Mouse (Mus musculus) intestine, embryonic 16.5 days (tissue): ENCODE results near the gene Orai2. TPM values are rescaled to one million over a fixed set of nuclear protein-coding genes. Genes with fewer than 3 reads are reported as not detected.

ENCODE experiments used
- ATAC-seq: fragments of 200-750 bp; cut with Nextera tagmentation; 2 replicates; pipeline ENCODE4 v1.8.0; 2017; ENCODE audit warnings: moderate TSS enrichment, moderate library complexity
- H3K27ac ChIP-seq: fragments of 300-500 bp; sonication (generic); 2 replicates; pipeline ENCODE4 v1.5.1; 2014; ENCODE audit warnings: mild to moderate bottlenecking, low read length
- H3K27me3 ChIP-seq: fragments of 300-500 bp; sonication (generic); replicated peaks from 2 replicates; pipeline ENCODE4 v1.6.1; 2014; ENCODE audit warnings: low read length, control low read depth, mixed read lengths; ENCODE audit not compliant: control insufficient read depth, insufficient read depth
- H3K36me3 ChIP-seq: fragments of 300-500 bp; sonication (generic); 2 replicates; pipeline ENCODE4 v1.6.1; 2014; ENCODE audit warnings: low read length, control low read depth; ENCODE audit not compliant: control insufficient read depth, insufficient read depth
- H3K4me1 ChIP-seq: fragments of 300-500 bp; sonication (generic); 2 replicates; pipeline ENCODE4 v1.6.1; 2014; ENCODE audit warnings: low read length, control low read depth, mixed read lengths; ENCODE audit not compliant: control insufficient read depth, insufficient read depth
- H3K4me2 ChIP-seq: fragments of 300-500 bp; sonication (generic); 2 replicates; pipeline ENCODE4 v1.6.1; 2014; ENCODE audit warnings: low read depth, low read length, control low read depth
- H3K4me3 ChIP-seq: fragments of 300-500 bp; sonication (generic); 2 replicates; pipeline ENCODE4 v1.5.1; 2014; ENCODE audit warnings: mild to moderate bottlenecking, low read length
- H3K9ac ChIP-seq: fragments of 300-500 bp; sonication (generic); 2 replicates; pipeline ENCODE4 v1.6.1; 2014; ENCODE audit warnings: low read depth, low read length
- H3K9me3 ChIP-seq: fragments of 300-500 bp; sonication (generic); 2 replicates; pipeline ENCODE4 v1.6.1; 2016; ENCODE audit warnings: low read length, control low read depth; ENCODE audit not compliant: control insufficient read depth
- WGBS: fragments of 180-500 bp; shearing (Covaris S2); extraction: QIAGEN DNeasy Blood & Tissue Kit; methylation state at CpG from one replicate; pipeline ENCODE4 v1.1.7; 2014; 5-methylcytosine and 5-hydroxymethylcytosine counted together
- polyA plus RNA-seq: library from polyadenylated mRNA; unstranded; fragments of >200 nt; fragmentation: Nextera tagmentation; extraction: Ambion mirVana; gene quantifications from 2 replicates; pipeline ENCODE4 v1.2.1, GENCODE M21; 2015

Gene Orai2
- polyA plus RNA-seq, 1 experiment from 2014 or later = 7.1 TPM

DNA sequence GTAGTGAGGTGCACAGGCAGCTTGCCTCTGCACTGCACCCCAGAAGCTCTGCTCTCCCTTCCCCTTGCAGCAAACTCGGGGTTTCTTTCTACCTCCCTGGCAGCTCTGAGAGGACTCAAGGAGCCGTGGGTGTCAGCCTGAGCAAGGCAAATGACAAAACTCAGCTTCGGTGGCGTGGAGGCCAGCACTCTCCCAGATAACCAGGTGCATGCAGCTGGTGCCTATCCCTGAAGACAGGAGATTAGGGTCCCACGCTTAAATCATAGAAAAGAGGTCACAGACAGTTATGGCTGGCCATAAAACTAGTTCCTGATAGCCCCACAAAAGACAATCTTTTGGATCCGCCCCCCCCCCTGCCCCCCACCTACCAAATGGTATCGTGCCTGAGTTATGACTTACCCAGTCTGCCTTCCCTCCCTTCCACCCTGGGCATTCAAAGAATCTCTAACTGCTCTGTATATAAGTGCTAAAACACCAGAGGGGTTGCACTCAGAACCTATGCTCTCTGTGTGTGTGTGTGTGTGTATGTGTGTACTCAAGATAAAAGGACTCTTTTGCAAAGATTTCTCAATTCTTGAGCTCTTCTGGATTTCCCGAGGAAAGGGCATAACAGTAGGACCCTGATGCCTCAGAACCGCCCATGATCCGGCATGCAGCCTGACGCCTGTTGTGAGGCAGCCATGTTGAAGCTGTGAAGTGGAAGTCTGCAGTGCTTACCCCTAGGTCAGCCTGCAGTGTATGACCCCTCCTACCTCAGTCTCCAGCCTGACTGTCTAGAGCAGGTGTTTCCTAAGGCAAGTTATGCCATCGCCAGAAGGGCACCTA, 25.7 kb downstream of the Orai2 start:
- ATAC-seq = no peak
- WGBS = 46% methylated on average over 12 of the region's 12 CpGs
- H3K9ac ChIP-seq = peak overlapping the region; percentile 48; the same call in 1 of the 2 replicates

DNA sequence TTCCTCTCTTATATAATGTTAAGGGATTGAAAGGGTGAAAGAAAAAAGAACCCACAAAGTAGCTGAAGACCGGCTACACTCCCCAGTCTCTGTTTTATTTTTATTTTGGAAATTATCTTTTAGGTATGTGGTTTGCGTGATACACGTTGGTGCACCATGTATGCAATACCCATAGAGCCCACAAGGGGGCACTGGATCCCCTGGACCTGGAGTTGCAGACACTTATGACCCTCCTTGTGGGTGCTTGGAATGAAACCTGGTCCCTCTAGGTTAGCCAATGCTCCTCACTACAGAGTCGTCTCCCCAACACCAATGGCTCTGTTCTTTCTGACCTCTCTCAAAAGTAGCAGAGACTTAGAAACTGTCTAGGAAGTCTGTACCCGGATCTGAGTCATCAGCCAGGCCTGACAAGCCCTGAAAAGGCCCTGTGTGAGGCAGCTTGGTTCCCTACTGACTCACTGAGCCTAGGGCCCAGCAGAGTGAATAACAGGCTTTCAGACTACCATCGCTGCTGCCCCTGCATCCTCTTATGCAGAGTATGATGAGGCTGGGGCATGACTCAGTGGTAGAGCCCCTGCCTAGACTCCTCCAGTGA, 27.3 kb downstream of the Orai2 start:
- H3K4me1 ChIP-seq = 0 out of 2 replicates have a peak, but pooled peaks cover 3% of the 10 kb centered on the region
- no peak overlapping the region for H3K9ac ChIP-seq
- no peak for ATAC-seq
- no peak overlapping the region for H3K27ac ChIP-seq
- WGBS = 88% methylated on average over 6 of the region's 6 CpGs
- H3K9me3 ChIP-seq = no peaks in the 10 kb centered on the region
- peaks cover 15% of the 10 kb centered on the region for H3K36me3 ChIP-seq
- no peak overlapping the region for H3K4me3 ChIP-seq
- H3K27me3 ChIP-seq = no peaks in the 10 kb centered on the region
- H3K4me2 ChIP-seq = no peak overlapping the region

More for the DNA sequence above, 25.7 kb downstream of the Orai2 start:
- Histone ChIP-seq H3K4me3 (no peak overlapping the region), H3K36me3 (peaks cover 11% of the 10 kb centered on the region), H3K4me2 (no peak overlapping the region), H3K27ac (no peak overlapping the region), H3K9me3 (no peaks in the 10 kb centered on the region), H3K4me1 (no peaks in the 10 kb centered on the region), H3K27me3 (no peaks in the 10 kb centered on the region)

DNA sequence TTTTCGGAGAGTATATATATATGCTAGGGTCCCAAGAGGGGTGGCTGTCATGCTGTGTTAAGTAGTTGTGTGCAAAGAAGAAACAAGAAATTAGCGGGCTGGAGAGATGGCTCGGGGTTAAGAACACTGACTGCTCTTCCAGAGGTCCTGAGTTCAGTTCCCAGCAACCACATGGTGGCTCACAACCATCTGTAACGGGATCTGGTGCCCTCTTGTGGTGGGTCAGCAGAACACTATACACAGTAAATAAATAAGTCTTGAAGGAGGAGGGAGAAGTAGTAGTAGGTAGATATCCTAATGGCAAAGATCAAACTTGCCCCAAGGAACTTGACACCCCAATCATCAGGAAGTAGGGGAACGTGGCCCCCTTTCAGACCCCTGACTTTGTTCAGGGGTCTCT, 27.8 kb downstream of the Orai2 start:
- ATAC-seq = no peak
- no peak overlapping the region for H3K4me3 ChIP-seq
- no peak overlapping the region for H3K27ac ChIP-seq
- H3K4me2 ChIP-seq = no peak overlapping the region
- 90% methylated on average over 5 of the region's 5 CpGs for WGBS
- H3K9me3 ChIP-seq = no peaks in the 10 kb centered on the region
- H3K27me3 ChIP-seq = no peaks in the 10 kb centered on the region
- H3K36me3 ChIP-seq = peaks cover 15% of the 10 kb centered on the region
- no peak overlapping the region for H3K9ac ChIP-seq
- H3K4me1 ChIP-seq = 0 out of 2 replicates have a peak, but pooled peaks cover 3% of the 10 kb centered on the region

DNA sequence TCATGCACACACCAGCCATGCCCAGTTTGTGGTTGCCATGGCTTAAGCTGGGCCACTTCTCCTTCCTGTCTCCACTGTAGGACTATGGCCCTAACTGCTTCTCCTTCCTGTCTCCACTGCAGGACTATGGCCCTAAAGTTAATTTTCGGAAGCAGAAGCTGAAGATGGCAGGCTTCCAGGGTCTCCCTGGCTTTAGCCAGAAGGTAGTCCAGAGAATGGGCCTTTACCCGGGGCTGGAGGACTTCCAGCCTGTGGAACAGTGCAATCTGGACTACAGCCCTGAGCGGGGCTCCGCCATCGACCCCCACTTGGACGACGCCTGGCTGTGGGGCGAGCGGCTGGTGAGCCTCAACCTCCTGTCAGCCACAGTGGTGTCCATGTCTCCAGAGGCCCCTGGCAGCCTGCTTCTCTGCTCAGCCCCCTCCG, 30.4 kb downstream of the Orai2 start:
- no peak overlapping the region for H3K4me2 ChIP-seq
- WGBS = 87% methylated on average over 10 of the region's 10 CpGs
- ATAC-seq = no peak
- H3K4me3 ChIP-seq = no peak overlapping the region
- no peak overlapping the region for H3K27ac ChIP-seq
- H3K9ac ChIP-seq = no peak overlapping the region
- peaks cover 8% of the 10 kb centered on the region; the same call in 1 of the 2 replicates for H3K4me1 ChIP-seq
- H3K36me3 ChIP-seq = peaks cover 15% of the 10 kb centered on the region
- no peaks in the 10 kb centered on the region for H3K27me3 ChIP-seq
- H3K9me3 ChIP-seq = no peaks in the 10 kb centered on the region

DNA sequence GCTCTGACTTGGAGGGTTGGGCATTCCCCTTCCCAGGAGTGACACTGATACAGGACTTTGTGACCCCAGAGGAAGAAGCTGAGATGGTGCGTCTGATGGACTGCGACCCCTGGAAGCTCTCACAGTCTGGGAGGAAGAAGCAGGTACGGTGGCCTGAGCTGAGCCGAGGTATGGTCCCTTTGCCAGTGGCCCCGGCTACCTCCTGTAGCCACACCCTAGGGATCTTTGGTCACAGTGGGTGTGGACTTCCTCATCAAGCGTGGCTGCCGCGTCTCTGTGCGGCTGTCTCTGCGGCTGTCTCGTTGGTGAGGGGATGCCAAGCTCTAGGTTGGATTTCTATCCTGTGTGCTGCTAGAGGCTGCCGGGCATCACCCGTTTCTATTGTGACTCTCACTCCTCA, 31.1 kb downstream of the Orai2 start:
- H3K9ac ChIP-seq = no peak overlapping the region
- H3K27ac ChIP-seq = no peak overlapping the region
- H3K4me1 ChIP-seq = peaks cover 12% of the 10 kb centered on the region; the same call in 1 of the 2 replicates
- no peaks in the 10 kb centered on the region for H3K27me3 ChIP-seq
- ATAC-seq = no peak
- H3K4me2 ChIP-seq = no peak overlapping the region
- no peaks in the 10 kb centered on the region for H3K9me3 ChIP-seq
- peaks cover 15% of the 10 kb centered on the region for H3K36me3 ChIP-seq
- H3K4me3 ChIP-seq = no peak overlapping the region
- 88% methylated on average over 13 of the region's 13 CpGs for WGBS

DNA sequence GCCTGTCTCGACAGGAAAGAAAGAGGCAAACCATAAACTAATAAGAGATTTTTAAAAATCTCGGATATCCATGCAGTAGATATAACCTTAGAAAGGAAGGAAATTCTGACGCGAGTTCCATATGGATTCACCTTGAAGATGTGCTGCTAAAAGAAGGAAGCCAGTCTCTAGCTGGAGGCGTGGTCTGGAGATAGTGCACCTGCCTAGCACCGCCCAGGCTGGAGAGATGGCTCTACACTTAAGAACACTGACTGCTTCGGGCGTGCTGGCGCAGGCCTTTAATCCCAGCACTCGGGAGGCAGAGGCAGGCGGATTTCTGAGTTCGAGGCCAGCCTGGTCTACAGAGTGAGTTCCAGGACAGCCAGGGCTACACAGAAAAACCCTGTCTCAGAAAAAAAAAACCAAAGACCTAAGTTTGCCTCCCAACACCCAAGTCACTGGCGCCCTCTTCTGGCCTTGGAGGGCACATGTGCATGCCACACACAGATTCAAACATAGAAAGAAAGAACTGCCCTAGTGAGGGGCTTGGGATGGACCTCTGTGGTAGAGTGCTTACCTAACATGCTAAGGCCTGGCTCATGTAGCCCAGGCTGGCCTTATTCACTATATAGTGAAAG, 32.7 kb downstream of the Orai2 start:
- Histone ChIP-seq H3K36me3 (peaks cover 15% of the 10 kb centered on the region), H3K9ac (no peak overlapping the region), H3K4me1 (peaks cover 12% of the 10 kb centered on the region; the same call in 1 of the 2 replicates), H3K27ac (no peak overlapping the region), H3K9me3 (no peaks in the 10 kb centered on the region), H3K27me3 (no peaks in the 10 kb centered on the region), H3K4me3 (no peak overlapping the region), H3K4me2 (no peak overlapping the region)
- 71% methylated on average over 13 of the region's 13 CpGs for WGBS
- ATAC-seq = no peak

DNA sequence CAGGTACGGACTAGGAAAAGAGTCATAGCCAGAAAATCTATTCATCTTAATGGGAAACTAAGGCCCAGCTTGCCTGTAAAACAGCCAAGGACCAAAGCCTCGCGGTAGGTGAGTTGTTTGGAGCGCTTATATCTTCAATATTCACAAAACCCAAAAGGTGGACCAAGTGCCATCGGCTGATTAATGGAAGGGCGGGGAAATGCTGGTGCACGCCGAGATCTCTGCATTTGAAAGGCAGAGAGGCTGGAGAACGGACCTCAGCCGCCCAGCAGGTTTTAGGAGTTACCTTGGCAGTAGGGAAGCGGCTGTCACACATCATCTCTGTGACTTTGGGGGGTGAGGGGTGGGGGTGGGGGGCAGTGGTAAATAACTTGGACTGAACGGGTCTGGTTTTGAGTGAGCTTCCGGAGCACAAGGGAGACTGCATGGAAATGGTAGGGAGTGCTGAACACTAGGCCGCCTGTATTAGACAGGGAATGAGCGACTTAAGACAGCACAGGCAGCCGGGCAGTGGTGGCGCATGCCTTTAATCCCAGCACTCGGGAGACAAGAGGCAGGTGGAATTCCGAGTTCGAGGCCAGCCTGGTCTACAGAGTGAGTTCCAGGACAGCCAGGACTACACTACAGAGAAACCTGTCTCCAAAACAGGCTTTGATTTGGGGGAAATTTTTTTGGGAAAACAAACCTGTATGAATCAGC, 34.1 kb downstream of the Orai2 start:
- Histone ChIP-seq H3K27ac (peak overlapping the region; percentile 58), H3K4me2 (peak overlapping the region; percentile 65), H3K9me3 (no peaks in the 10 kb centered on the region), H3K9ac (peak overlapping the region; percentile 78), H3K27me3 (no peaks in the 10 kb centered on the region), H3K36me3 (peaks cover 10% of the 10 kb centered on the region), H3K4me1 (peaks cover 12% of the 10 kb centered on the region; the same call in 1 of the 2 replicates), H3K4me3 (peak overlapping the region; percentile 81)
- WGBS = 5% methylated on average over 20 of the region's 20 CpGs
- ATAC-seq = peak; percentile 49

DNA sequence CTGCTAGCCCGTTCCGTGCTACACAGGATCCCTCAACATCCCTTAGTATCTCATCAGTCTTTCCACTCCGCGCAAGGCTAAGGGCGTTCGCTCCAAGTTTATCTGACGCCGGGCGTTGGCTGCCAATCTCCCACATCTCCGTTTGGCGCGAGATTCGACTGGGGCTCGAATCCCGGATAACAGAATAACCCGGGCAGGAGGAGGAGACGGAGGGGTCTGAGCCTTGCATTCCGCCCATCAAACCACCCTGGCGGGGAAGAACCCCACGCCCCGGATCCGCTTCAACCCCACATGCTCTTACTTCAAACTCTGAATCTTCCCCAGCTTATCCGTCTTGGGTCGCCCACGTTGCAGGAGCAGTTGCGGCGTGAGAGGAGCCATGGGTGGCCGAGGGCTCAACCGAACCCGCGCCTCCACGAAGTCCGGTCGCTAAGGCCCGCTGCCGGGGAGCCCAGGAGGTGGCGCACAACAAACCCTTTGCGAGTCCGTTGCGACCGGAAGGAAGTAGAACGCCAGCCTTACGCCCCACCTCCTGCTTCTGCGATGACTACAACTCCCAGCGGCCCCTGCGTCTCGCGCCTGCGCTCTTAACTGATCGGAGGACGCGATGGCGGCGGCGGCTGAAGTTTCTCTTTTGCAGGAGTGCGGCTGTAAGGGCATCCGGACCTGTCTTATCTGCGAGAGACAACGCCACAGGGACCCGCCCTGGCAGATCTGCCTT, 34.8 kb downstream of the Orai2 start, which contains the start of the genes Lrwd1 and Alkbh4:
Gene Lrwd1 (minus strand): TSS at position 504 of the 721 bp plus-strand sequence.
Gene Alkbh4 (plus strand): TSS at position 576 of the 721 bp plus-strand sequence.
- peaks cover 8% of the 10 kb centered on the region for H3K36me3 ChIP-seq
- peak within 1 kb of the TSS; percentile 65 for H3K4me2 ChIP-seq
- H3K9me3 ChIP-seq = no peaks in the 10 kb centered on the region
- under 1% methylated on average over 60 of the region's 60 CpGs for WGBS
- H3K4me3 ChIP-seq = peak within 1 kb of the TSS; percentile 81
- H3K9ac ChIP-seq = peak within 1 kb of the TSS; percentile 78
- ATAC-seq = peak; percentile 96
- peak within 1 kb of the TSS; percentile 58 for H3K27ac ChIP-seq
- H3K4me1 ChIP-seq = peaks cover 12% of the 10 kb centered on the region; the same call in 1 of the 2 replicates
- H3K27me3 ChIP-seq = no peaks in the 10 kb centered on the region
